Mouse (Mus musculus): ENCODE data around the gene Iqsec2. TPM values are rescaled to one million over a fixed set of nuclear protein-coding genes. Genes with fewer than 3 reads are reported as not detected.

Gene Iqsec2
- total RNA-seq, 1 experiment from 2014 or later: 27.9 TPM

DNA sequence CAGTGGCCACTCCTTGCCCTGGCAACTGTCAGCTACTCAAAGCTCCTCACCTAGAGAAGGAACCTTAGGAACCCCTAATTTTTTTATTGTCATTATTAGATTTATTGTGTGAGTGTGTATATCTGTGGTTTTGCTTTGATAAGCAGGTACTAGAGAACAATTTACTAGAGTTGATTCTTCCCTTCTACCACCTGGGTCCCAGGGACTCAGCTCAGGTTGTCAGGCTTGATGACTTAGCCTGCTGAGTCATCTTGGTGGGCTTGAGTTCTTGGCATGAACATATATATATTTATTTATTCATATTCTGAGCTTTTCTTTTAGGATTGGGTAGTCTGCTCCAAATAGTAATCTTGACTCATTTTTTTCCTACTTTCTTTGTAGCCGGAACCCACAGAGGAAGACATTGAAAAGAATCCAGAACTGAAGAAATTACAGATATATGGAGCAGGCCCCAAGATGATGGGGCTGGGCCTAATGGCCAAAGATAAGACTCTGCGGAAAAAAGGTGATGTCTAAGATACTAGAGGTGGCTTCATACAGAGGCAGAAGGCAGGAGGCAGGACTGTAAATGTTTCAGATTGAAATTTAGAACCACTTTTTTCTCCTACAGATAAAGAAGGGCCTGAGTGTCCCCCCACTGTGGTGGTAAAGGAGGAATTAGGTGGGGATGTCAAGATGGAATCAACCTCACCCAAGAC, 100.6 kb downstream of the Iqsec2 start:
- DNase-seq: no peak

GRCm38 (mm10) chrX:152271189-152271588, 127.1 kb downstream of the Iqsec2 start:
- DNase-seq: no peak

Other genes with a start within 250 kb of the Iqsec2 start
- 213 and 250 TPM in 2 replicates for gene Hsd17b10, start 142.4 kb upstream of the Iqsec2 start, total RNA-seq (2021)
- 1.5 and 2.1 TPM in 2 replicates for gene Ribc1, start 128.0 kb upstream of the Iqsec2 start, total RNA-seq (2021)
- gene Smc1a, start 127.8 kb upstream of the Iqsec2 start, total RNA-seq (2021): 74.2 and 82.7 TPM in 2 replicates
- 61.0 and 64.9 TPM in 2 replicates for gene Kdm5c, start 88.8 kb downstream of the Iqsec2 start, total RNA-seq (2021)
- gene Kantr, start 183.2 kb downstream of the Iqsec2 start, total RNA-seq (2021): 7.8 and 8.1 TPM in 2 replicates
- gene Tspyl2, start 198.2 kb downstream of the Iqsec2 start, total RNA-seq (2021): 29.5 and 32.1 TPM in 2 replicates
- 2.7 and 3.1 TPM in 2 replicates for gene Gpr173, start 224.4 kb downstream of the Iqsec2 start, total RNA-seq (2021)

All from adrenal gland, postnatal 14 days (tissue).